Mouse (Mus musculus): ENCODE measurements around the gene Palm.

Gene Palm

GRCm38 (mm10) chr10:79797326-79797725 lies 4.0 kb downstream of the Palm start:
- DNase-seq (ENCODE audit: low spot score in 2 of 2) = no peak

GRCm38 (mm10) chr10:79798289-79798928 lies 5.0 kb downstream of the Palm start:
- DNase-seq (ENCODE audit: low spot score in 2 of 2) = no peak

- DNase-seq (ENCODE audit: low spot score in 2 of 2) = no peak
Measured at GRCm38 (mm10) chr10:79800508-79800907, 7.1 kb downstream of the Palm start.

GRCm38 (mm10) chr10:79801837-79802236 lies 8.5 kb downstream of the Palm start:
- no peak for DNase-seq (ENCODE audit: low spot score in 2 of 2)

- no peak for DNase-seq (ENCODE audit: low spot score in 2 of 2)
Measured at GRCm38 (mm10) chr10:79802331-79802971, 9.1 kb downstream of the Palm start.

- DNase-seq (ENCODE audit: low spot score in 2 of 2) = no peak
Measured at GRCm38 (mm10) chr10:79803716-79804323, 10.4 kb downstream of the Palm start.

GRCm38 (mm10) chr10:79805636-79806035 lies 12.3 kb downstream of the Palm start:
- DNase-seq (ENCODE audit: low spot score in 2 of 2) = no peak

GRCm38 (mm10) chr10:79806331-79806730 lies 13.0 kb downstream of the Palm start:
- no peak for DNase-seq (ENCODE audit: low spot score in 2 of 2)

- DNase-seq (ENCODE audit: low spot score in 2 of 2) = no peak
Measured at GRCm38 (mm10) chr10:79806972-79807371, 13.6 kb downstream of the Palm start.

GRCm38 (mm10) chr10:79807826-79808225 lies 14.5 kb downstream of the Palm start:
- no peak for DNase-seq (ENCODE audit: low spot score in 2 of 2)

GRCm38 (mm10) chr10:79808728-79809127 lies 15.4 kb downstream of the Palm start:
- no peak for DNase-seq (ENCODE audit: low spot score in 2 of 2)

GRCm38 (mm10) chr10:79811736-79812637 lies 18.6 kb downstream of the Palm start:
- peak; percentile 74 to 90 for DNase-seq (ENCODE audit: low spot score in 2 of 2)

- DNase-seq (ENCODE audit: low spot score in 2 of 2) = no peak
Measured at GRCm38 (mm10) chr10:79814271-79814842, 21.0 kb downstream of the Palm start.

GRCm38 (mm10) chr10:79815671-79816494 lies 22.5 kb downstream of the Palm start:
- no peak for DNase-seq (ENCODE audit: low spot score in 2 of 2)

- no peak for DNase-seq (ENCODE audit: low spot score in 2 of 2)
Measured at GRCm38 (mm10) chr10:79817111-79817510, 23.7 kb downstream of the Palm start.

GRCm38 (mm10) chr10:79818225-79818624 lies 24.9 kb downstream of the Palm start:
- no peak for DNase-seq (ENCODE audit: low spot score in 2 of 2)

- DNase-seq (ENCODE audit: low spot score in 2 of 2) = no peak
Measured at GRCm38 (mm10) chr10:79819606-79820005, 26.2 kb downstream of the Palm start.

GRCm38 (mm10) chr10:79820277-79820676 lies 26.9 kb downstream of the Palm start:
- no peak for DNase-seq (ENCODE audit: low spot score in 2 of 2)

- DNase-seq (ENCODE audit: low spot score in 2 of 2) = no peak
Measured at GRCm38 (mm10) chr10:79820782-79821181, 27.4 kb downstream of the Palm start, which contains the start of gene Misp. Gene Misp, plus strand, starts transcription at chr10:79820989.

GRCm38 (mm10) chr10:79821731-79822130 lies 28.4 kb downstream of the Palm start:
- DNase-seq (ENCODE audit: low spot score in 2 of 2) = no peak

GRCm38 (mm10) chr10:79822372-79822771 lies 29.0 kb downstream of the Palm start:
- DNase-seq (ENCODE audit: low spot score in 2 of 2) = no peak

All from urinary bladder, postnatal 4 days (tissue).